Mouse (Mus musculus) brain, adult 2 months (tissue): ENCODE data around the gene 4930563M21Rik.
"Not testable (repeated sequence)": the region's sequence is repeated elsewhere in the genome, so short reads cannot be mapped to it uniquely, and the experiment has no call there.

Source experiments
- DNase-seq: peaks from one replicate; pipeline ENCODE4 v3.0.0; 2011; ENCODE audit warnings: low read depth, low spot score

The 4930563M21Rik gene

GRCm38 (mm10) chr9:56010450-56010849, at the start of gene 4930563M21Rik:
Gene 4930563M21Rik (minus strand): TSS chr9:56010550.
- DNase-seq = no peak

- no peak for DNase-seq
Observed at GRCm38 (mm10) chr9:56056147-56056546, 45.8 kb upstream of the 4930563M21Rik start.

- DNase-seq = peak; percentile 46
Observed at GRCm38 (mm10) chr9:56053796-56054195, 43.4 kb upstream of the 4930563M21Rik start.

- DNase-seq = no peak
Observed at GRCm38 (mm10) chr9:56042181-56042621, 31.9 kb upstream of the 4930563M21Rik start.

GRCm38 (mm10) chr9:56041372-56042180, 31.2 kb upstream of the 4930563M21Rik start, which contains the start of gene Rcn2:
Gene Rcn2 (plus strand): TSS chr9:56041845.
- peak; percentile 97 for DNase-seq

GRCm38 (mm10) chr9:56032219-56032618, 21.9 kb upstream of the 4930563M21Rik start:
- no peak for DNase-seq

GRCm38 (mm10) chr9:56027292-56027691, 16.9 kb upstream of the 4930563M21Rik start:
- no peak for DNase-seq

- peak; percentile 32 for DNase-seq
Observed at GRCm38 (mm10) chr9:56024772-56025171, 14.4 kb upstream of the 4930563M21Rik start.

GRCm38 (mm10) chr9:56004679-56005078, 5.7 kb downstream of the 4930563M21Rik start:
- DNase-seq = not testable (repeated sequence)

GRCm38 (mm10) chr9:55946819-55947218, 63.5 kb downstream of the 4930563M21Rik start:
- peak; percentile 72 for DNase-seq

GRCm38 (mm10) chr9:55941356-55941755, 69.0 kb downstream of the 4930563M21Rik start:
- DNase-seq = peak; percentile 64

- no peak for DNase-seq
Observed at GRCm38 (mm10) chr9:55938618-55938985, 71.7 kb downstream of the 4930563M21Rik start.

GRCm38 (mm10) chr9:55937664-55938617, 72.4 kb downstream of the 4930563M21Rik start, which contains the start of gene Scaper:
Gene Scaper (minus strand): TSS chr9:55938119.
- peak; percentile 97 for DNase-seq

GRCm38 (mm10) chr9:55937224-55937663, 73.1 kb downstream of the 4930563M21Rik start:
- DNase-seq = peak; percentile 37

- DNase-seq = peak; percentile 22
Observed at GRCm38 (mm10) chr9:55932482-55932881, 77.9 kb downstream of the 4930563M21Rik start.

- peak; percentile 54 for DNase-seq
Observed at GRCm38 (mm10) chr9:55918579-55918978, 91.8 kb downstream of the 4930563M21Rik start.

GRCm38 (mm10) chr9:55916751-55917150, 93.6 kb downstream of the 4930563M21Rik start:
- no peak for DNase-seq
